Mouse (Mus musculus): ENCODE measurements around the gene Elmo2. TPM values are rescaled to one million over a fixed set of nuclear protein-coding genes. Genes with fewer than 3 reads are reported as not detected.

The Elmo2 gene
- polyA plus RNA-seq, 1 experiment from 2014 or later: 44.9 TPM

Other genes with a start within 250 kb of the Elmo2 start
- gene 1700025C18Rik, start 235.7 kb downstream of the Elmo2 start, polyA plus RNA-seq (2015; fragmentation: Nextera tagmentation; extraction: Ambion mirVana): not detected in 2 replicates
- 0.11 and 0.19 TPM in 2 replicates for gene Cdh22, start 91.6 kb downstream of the Elmo2 start, polyA plus RNA-seq (2015; fragmentation: Nextera tagmentation; extraction: Ambion mirVana)
- gene Slc35c2, start 38.6 kb downstream of the Elmo2 start, polyA plus RNA-seq (2015; fragmentation: Nextera tagmentation; extraction: Ambion mirVana): 40.4 and 43.9 TPM in 2 replicates
- 0.29 and 0.34 TPM in 2 replicates for gene Zfp663, start 42.2 kb upstream of the Elmo2 start, polyA plus RNA-seq (2015; fragmentation: Nextera tagmentation; extraction: Ambion mirVana)
- gene Zfp334, start 61.8 kb upstream of the Elmo2 start, polyA plus RNA-seq (2015; fragmentation: Nextera tagmentation; extraction: Ambion mirVana): 3.5 and 3.6 TPM in 2 replicates
- gene Ocstamp, start 73.9 kb upstream of the Elmo2 start, polyA plus RNA-seq (2015; fragmentation: Nextera tagmentation; extraction: Ambion mirVana): 0.04 TPM in 1 of 2 replicates, not detected in the other
- 0.20 and 0.25 TPM in 2 replicates for gene Slc13a3, start 146.8 kb upstream of the Elmo2 start, polyA plus RNA-seq (2015; fragmentation: Nextera tagmentation; extraction: Ambion mirVana)
- gene Trp53rka, start 166.8 kb upstream of the Elmo2 start, polyA plus RNA-seq (2015; fragmentation: Nextera tagmentation; extraction: Ambion mirVana): 23.6 and 25.6 TPM in 2 replicates
- gene Slc2a10, start 177.3 kb upstream of the Elmo2 start, polyA plus RNA-seq (2015; fragmentation: Nextera tagmentation; extraction: Ambion mirVana): 5.4 and 5.8 TPM in 2 replicates

Measured in heart, embryonic 16.5 days (tissue).